Mouse (Mus musculus): ENCODE results near the gene Ppp6r3.
"Not testable (repeated sequence)": the region's sequence is repeated elsewhere in the genome, so short reads cannot be mapped to it uniquely, and the experiment has no call there.

The Ppp6r3 gene

DNA sequence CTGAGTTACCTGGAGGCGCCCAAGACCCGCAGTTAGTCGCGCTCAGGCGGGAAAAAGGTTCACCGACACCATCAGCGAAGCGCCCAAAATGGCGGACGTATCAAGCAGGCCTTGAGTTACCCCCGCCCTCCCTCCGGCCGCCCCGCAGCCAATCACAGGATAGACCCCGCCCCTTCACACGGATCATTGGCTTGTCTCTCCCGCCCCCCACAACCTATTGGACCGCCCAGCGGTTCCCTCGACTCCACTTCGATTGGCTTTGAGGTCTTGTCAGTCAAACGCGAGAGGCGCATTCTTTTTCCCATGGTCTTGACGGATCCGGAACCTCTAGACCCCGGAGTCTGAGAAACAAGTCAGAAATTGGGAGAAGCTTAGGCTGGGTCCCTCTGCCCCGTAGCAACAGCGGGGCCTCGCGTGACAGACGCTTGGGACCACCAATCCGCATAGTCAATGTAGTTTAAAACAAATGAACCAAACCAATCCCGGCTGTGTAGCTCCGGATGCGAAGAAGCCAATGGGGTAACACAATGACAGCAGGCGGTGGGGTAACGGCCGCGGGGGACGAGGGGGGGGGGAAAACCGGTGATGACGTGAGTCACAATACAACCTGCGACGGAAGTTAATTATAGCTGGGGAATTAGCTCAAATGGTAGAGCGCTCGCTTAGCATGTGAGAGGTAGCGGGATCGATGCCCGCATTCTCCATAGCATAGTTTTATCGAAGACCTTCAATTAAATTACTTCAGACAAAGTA, at the start of gene Ppp6r3:
Ppp6r3 (minus strand) TSS at position 118 of the 753 bp plus-strand sequence.
- in situ Hi-C loops (cut with MboI), result no loop called here

- in situ Hi-C loops (cut with MboI), result no loop called here
Measured at GRCm38 (mm10) chr19:3625111-3625510, 49.6 kb upstream of the Ppp6r3 start.

GRCm38 (mm10) chr19:3623824-3624223, 48.3 kb upstream of the Ppp6r3 start:
- in situ Hi-C loops (cut with MboI), result no loop called here

DNA sequence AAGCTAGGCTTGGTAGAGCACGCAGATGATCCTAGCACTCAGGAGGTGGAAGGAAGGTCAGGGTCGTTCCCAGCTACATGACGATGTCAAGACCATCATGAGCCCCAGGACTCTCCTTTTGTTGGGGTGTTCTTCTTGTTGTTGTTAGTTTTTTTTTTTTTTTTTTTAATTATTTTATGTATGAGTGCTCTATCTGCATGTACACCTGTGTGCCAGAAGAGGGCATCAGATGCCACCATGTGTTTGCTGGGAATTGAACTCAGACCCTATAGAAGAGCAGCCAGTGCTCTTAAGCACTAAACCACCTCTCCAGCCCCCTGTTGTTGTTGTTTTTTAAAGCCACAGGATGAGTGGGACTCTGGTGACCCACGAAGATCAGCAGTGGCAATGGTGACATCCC, 47.7 kb upstream of the Ppp6r3 start:
- in situ Hi-C loops (cut with MboI), result no loop called here

DNA sequence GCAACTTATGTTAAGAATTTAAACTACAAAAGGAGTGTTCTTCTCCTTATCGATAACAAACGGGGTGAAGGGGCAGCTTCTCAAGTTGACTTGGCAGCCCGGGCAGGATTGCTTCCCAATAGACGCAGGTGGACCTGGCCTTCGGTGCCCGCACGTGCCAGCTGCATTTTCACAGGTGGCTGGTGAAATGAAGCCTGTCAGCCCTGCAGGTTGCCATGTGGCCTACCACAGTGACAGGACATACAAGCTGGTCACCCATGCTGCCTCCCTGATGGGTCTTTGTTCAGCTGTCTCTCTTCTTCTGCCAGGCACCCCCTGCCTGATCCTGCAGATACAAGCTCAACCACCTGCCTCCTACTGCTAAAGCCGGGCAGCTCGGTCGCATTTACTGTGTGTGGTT, 45.3 kb upstream of the Ppp6r3 start:
- in situ Hi-C loops (cut with MboI), result no loop called here

- in situ Hi-C loops (cut with MboI), result no loop called here
Measured at GRCm38 (mm10) chr19:3619359-3619758, 43.8 kb upstream of the Ppp6r3 start.

- in situ Hi-C loops (cut with MboI), result no loop called here
Measured at GRCm38 (mm10) chr19:3613991-3614390, 38.4 kb upstream of the Ppp6r3 start.

GRCm38 (mm10) chr19:3612534-3613273, 37.2 kb upstream of the Ppp6r3 start:
- in situ Hi-C loops (cut with MboI), result no loop called here

GRCm38 (mm10) chr19:3611730-3612129, 36.2 kb upstream of the Ppp6r3 start:
- in situ Hi-C loops (cut with MboI), result no loop called here

DNA sequence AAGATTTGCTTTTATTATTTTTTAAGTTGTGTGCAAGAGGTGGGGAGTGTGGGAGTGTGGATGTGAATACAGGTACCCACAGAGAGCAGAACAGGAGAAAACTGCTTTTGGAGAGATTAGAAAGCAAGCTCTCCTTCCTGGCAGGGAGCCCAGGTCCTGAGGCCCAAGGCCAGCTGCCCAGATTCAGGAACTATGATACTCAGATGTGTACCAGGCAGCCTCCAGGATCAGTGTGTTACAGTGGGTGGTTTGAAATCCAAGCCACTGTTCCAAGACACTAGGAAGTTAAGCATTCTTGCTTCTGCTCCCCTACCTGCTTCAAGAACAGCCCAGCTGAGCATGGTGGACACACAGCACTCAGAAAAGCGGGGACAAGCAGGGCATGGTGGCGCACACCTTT, 35.3 kb upstream of the Ppp6r3 start:
- in situ Hi-C loops (cut with MboI), result no loop called here

GRCm38 (mm10) chr19:3609826-3610225, 34.3 kb upstream of the Ppp6r3 start:
- in situ Hi-C loops (cut with MboI), result no loop called here

GRCm38 (mm10) chr19:3594316-3594715, 18.8 kb upstream of the Ppp6r3 start:
- in situ Hi-C loops (cut with MboI), result no loop called here

- in situ Hi-C loops (cut with MboI), result no loop called here
Measured at GRCm38 (mm10) chr19:3593379-3594055, 18.0 kb upstream of the Ppp6r3 start.

- in situ Hi-C loops (cut with MboI), result no loop called here
Measured at GRCm38 (mm10) chr19:3589968-3590367, 14.4 kb upstream of the Ppp6r3 start.

DNA sequence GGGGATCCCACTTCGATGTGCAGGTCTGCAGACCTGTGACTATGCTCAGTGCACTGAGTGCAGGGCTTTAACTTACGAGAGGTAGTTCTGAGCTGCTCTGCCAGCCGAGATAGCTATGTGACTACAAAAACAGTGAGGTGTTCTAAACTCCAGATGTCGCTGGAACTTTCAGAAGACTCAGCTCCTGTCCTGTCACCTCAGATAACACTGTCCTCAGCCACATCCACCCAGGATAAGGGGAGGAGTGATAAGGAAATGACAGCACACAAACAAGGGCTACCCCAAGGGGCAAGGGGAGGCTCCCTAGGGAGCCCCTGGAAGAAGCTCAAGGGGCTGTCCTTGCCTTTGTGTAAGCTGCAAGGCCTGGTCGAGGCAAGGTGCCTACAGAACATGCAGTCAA, 14.0 kb upstream of the Ppp6r3 start:
- in situ Hi-C loops (cut with MboI), result no loop called here

GRCm38 (mm10) chr19:3587729-3588128, 12.2 kb upstream of the Ppp6r3 start:
- in situ Hi-C loops (cut with MboI), result not testable (repeated sequence)

- in situ Hi-C loops (cut with MboI), result no loop called here
Measured at GRCm38 (mm10) chr19:3586540-3586939, 11.0 kb upstream of the Ppp6r3 start.

DNA sequence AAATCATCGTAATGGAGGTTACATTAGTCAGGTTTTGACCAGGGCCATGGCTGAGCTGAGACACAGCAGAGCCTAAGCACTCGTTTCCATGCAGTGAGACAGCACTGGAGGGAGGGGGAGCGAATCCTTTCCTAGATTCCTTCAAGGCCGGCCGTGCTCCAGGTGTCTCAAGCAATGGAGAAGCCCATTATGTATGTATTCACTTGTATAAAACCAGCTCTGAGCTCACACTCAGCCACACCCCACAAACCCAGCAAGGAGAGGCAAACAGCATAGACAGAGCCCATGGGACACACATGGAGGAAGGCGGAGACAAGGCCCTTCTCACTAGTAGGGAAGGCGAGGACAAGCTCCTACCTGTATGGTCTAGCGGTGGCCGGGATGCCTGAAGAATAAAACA, 10.5 kb upstream of the Ppp6r3 start:
- in situ Hi-C loops (cut with MboI), result no loop called here

DNA sequence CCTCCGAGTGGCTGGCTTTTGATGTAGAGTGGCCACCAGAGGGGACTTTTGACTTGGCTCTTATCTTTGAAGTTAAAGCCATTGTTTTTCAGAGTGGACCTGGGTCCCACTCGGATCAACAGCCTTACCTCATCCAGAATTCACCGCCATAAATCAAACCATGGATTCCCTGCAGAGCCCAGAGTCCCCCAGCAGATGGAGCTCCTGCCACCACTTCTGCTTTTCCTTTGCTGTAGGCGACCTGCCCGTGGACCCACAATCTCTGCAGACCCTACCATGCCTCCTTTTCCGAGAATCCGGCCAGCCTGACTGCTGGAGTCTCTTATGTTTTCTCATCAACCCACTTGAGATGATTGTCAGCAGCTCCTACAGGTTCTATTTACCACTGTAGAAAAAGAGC, 5.8 kb upstream of the Ppp6r3 start:
- in situ Hi-C loops (cut with MboI), result no loop called here

DNA sequence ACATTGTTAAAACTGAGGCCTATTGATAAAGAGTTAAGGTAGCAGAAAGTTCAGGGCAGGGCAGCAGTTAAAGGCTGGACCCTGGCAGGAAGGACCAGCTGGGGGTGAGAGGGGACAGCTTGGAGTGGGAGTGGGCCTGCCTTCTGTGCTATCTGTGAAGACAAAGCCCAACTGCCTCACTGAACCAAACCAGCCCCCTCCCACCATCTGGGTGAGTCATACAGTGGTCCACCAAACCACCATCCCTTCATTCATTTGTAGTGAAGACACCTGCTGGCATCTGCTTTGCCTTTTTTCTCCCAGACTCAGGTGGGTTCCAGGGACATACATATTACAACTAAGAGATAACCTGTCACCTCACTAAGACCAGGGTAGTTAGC, 2.4 kb upstream of the Ppp6r3 start:
- in situ Hi-C loops (cut with MboI), result no loop called here

GRCm38 (mm10) chr19:3577265-3577910, 1.8 kb upstream of the Ppp6r3 start:
- in situ Hi-C loops (cut with MboI), result no loop called here
